Mouse (Mus musculus) hindbrain, postnatal 0 days (tissue): ENCODE results near the gene Gm13090. TPM values are rescaled to one million over a fixed set of nuclear protein-coding genes. Genes with fewer than 3 reads are reported as not detected.

Source experiments
- ATAC-seq: fragments of 200-750 bp; cut with Nextera tagmentation; 2 replicates; pipeline ENCODE4 v1.8.0; 2017; ENCODE audit warnings: mild to moderate bottlenecking, moderate TSS enrichment, moderate library complexity
- DNase-seq: peaks from one replicate; pipeline ENCODE4 v3.0.0-alpha.2; 2015; ENCODE audit warnings: low spot score
- H3K27ac ChIP-seq: fragments of 300-500 bp; sonication (generic); 2 replicates; pipeline ENCODE4 v1.5.1; 2014; ENCODE audit warnings: mild to moderate bottlenecking
- H3K27me3 ChIP-seq: fragments of 300-500 bp; sonication (generic); 2 replicates; pipeline ENCODE4 v1.6.1; 2014; ENCODE audit warnings: low read length, mixed read lengths; ENCODE audit not compliant: insufficient read depth
- H3K36me3 ChIP-seq: fragments of 300-500 bp; sonication (generic); 2 replicates; pipeline ENCODE4 v1.6.1; 2014; ENCODE audit warnings: low read length, mixed read lengths; ENCODE audit not compliant: insufficient read depth
- H3K4me1 ChIP-seq: fragments of 300-500 bp; sonication (generic); 2 replicates; pipeline ENCODE4 v1.6.1; 2014; ENCODE audit warnings: antibody characterized with exemption, low read length, mixed read lengths; ENCODE audit not compliant: insufficient read depth
- H3K4me2 ChIP-seq: fragments of 300-500 bp; sonication (generic); 2 replicates; pipeline ENCODE4 v1.6.1; 2014; ENCODE audit warnings: low read depth, mild to moderate bottlenecking, low read length, moderate library complexity, mixed read lengths
- H3K4me3 ChIP-seq: fragments of 300-500 bp; sonication (generic); 2 replicates; pipeline ENCODE4 v1.5.1; 2014; ENCODE audit warnings: low read length
- H3K9ac ChIP-seq: fragments of 300-500 bp; sonication (generic); replicated peaks from 2 replicates; pipeline ENCODE4 v1.6.1; 2014; ENCODE audit warnings: mild to moderate bottlenecking, low read length, moderate library complexity, mixed read lengths
- H3K9me3 ChIP-seq: fragments of 300-500 bp; sonication (generic); 2 replicates; pipeline ENCODE4 v1.6.1; 2016; ENCODE audit warnings: low read length, mixed read lengths
- CTCF ChIP-seq: IDR thresholded peaks from 2 replicates; pipeline ENCODE4 v1.5.1; 2016; ENCODE audit warnings: antibody characterized with exemption, control low read depth, low read depth
- WGBS: fragments of 180-500 bp; shearing (Covaris S2); extraction: QIAGEN DNeasy Blood & Tissue Kit; methylation state at CpG from one replicate; pipeline ENCODE4 v1.1.7; 2014; 5-methylcytosine and 5-hydroxymethylcytosine counted together
- polyA plus RNA-seq: library from polyadenylated mRNA; unstranded; fragments of >200 nt; fragmentation: Nextera tagmentation; extraction: Ambion mirVana; gene quantifications from 2 replicates; pipeline ENCODE4 v1.2.1, GENCODE M21; 2015
- total RNA-seq: library from RNA; depleted of rRNA; stranded (reverse); fragments of >200 nt; gene quantifications from 2 replicates; pipeline ENCODE4 v1.2.3, GENCODE M21; 2014

Gene Gm13090
- total and polyA plus RNA-seq, 2 experiments from 2014 or later = not detected

DNA sequence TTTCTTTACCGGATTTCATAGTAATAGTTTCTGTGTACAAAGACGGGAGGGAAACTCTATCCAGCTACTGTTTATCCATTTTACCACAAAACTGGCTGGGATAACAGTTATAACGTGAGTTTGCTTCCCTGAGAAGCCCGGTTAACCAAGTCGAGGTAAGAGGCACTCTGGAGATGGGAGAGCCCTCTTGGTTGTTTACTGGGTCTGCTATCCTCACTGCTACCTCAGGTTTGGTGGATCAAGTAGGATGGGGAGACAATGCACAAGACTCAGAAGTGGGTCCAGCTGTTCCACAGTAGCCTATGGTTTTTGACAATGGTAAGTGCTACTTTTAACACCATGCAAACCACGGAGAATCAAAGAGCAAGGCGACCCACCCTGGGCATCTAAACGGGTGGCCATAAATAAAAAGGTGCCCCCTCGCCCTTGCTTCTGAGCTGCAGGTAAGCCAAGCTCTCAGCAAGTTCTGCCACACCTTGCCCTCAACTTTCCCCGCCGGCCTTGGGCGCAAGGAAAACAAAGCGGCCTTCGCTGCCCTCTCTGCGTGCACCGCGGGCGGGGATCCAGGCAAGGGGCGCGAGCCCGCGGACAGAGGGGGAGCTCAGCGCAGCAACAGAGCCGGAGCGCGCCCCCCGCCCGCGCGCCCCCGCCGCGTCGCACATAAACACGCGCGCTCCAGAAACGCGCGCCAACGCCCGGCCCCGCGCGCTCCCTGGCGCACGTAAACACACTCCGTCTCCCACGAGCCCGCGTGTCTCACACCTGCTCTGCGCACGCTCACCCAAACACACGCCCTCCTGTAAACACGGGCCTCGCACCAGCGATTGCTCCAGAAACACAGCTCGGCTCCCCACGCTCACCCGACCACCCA, 18.0 kb downstream of the Gm13090 start:
- H3K4me1 ChIP-seq = peaks cover 19% of the 10 kb centered on the region
- no peaks in the 10 kb centered on the region for H3K36me3 ChIP-seq
- ATAC-seq (peak; percentile 27; the same call in 1 of the 2 replicates), DNase-seq (peak; percentile 88)
- 2% methylated on average over 58 of the region's 60 CpGs for WGBS
- TF ChIP-seq CTCF = no peak
- no peaks in the 10 kb centered on the region for H3K9me3 ChIP-seq
- peak overlapping the region; percentile 93 for H3K9ac ChIP-seq
- H3K27me3 ChIP-seq = no peaks in the 10 kb centered on the region
- H3K4me2 ChIP-seq = peak overlapping the region; percentile 79
- peak overlapping the region; percentile 67 for H3K4me3 ChIP-seq
- H3K27ac ChIP-seq = peak overlapping the region; percentile 94

DNA sequence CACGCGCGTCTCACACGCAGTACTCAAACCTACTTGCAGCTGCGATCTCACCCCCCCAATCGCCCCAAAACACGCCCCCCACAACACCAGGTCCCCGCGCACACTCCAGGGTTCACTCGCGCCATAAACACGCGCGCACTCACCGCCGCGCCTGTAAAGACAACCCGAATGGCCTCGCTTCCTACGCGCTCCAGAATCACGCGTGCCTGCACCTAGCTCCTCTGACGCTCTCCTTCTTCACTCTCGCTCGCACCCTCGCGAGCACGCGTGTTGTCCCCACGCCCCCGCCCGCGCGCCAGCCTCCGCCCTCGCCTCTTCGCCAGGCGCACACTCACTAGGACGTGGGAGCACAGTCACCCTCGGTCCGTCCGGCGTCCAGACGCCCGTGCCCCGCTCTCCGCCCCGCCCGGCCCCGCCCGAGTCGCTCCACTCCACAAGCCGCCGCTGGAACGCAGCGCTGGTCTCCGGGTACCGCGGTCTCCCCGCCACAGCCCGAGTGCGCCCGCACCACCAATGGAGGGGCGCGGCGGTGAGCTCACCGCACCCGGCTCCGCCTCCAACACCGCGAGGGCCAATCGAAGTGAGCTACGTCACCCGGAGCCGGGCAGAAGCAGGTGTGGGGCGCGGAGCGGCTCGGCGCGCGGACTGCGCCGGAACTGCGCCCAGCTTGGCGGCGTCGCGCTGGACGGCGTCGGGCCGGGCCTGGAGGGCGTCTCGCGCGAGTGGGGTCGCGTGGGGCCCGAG, 18.8 kb downstream of the Gm13090 start:
- 1% methylated on average over 97 of the region's 101 CpGs for WGBS

DNA sequence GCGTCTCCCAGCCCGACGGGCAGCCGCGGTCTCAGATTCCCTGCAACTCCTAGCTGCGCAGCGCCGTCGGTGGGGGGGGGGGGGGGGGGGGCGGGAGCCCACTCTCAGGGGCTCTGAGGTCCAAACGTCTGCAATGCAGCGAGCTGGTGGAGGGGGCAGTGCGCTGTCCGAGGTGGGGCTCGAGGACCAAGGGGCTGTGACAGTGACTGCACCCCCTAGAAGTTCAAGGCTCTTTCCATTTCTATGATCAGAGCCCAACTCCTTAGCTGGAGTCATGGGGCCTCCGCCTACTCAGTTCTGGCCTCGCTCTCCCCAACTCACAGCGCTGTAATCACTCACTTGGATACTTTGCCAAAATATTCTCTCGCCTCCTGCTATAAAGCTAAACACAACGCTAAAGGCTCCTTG, 19.5 kb downstream of the Gm13090 start:
- DNase-seq = peak; percentile 51
- TF ChIP-seq CTCF = no peak; the same call in 1 of the 2 replicates
- peak overlapping the region; percentile 79 for H3K4me2 ChIP-seq
- H3K4me1 ChIP-seq = peaks cover 14% of the 10 kb centered on the region
- 1% methylated on average over 14 of the region's 20 CpGs for WGBS
- H3K4me3 ChIP-seq = peak overlapping the region; percentile 67
- ATAC-seq = peak; percentile 22; the same call in 1 of the 2 replicates
- H3K27ac ChIP-seq = peak overlapping the region; percentile 94
- H3K9ac ChIP-seq = peak overlapping the region; percentile 93
- H3K9me3 ChIP-seq = no peaks in the 10 kb centered on the region
- H3K36me3 ChIP-seq = no peaks in the 10 kb centered on the region
- no peaks in the 10 kb centered on the region for H3K27me3 ChIP-seq

More for the DNA sequence above, 18.8 kb downstream of the Gm13090 start:
- Histone ChIP-seq H3K9me3 (no peaks in the 10 kb centered on the region), H3K4me2 (peak overlapping the region; percentile 79), H3K4me1 (peaks cover 17% of the 10 kb centered on the region), H3K9ac (peak overlapping the region; percentile 93), H3K4me3 (peak overlapping the region; percentile 67), H3K36me3 (no peaks in the 10 kb centered on the region), H3K27ac (peak overlapping the region; percentile 94), H3K27me3 (no peaks in the 10 kb centered on the region)
- no peak for TF ChIP-seq CTCF
- ATAC-seq = peak; percentile 99
- DNase-seq = peak; percentile 98

DNA sequence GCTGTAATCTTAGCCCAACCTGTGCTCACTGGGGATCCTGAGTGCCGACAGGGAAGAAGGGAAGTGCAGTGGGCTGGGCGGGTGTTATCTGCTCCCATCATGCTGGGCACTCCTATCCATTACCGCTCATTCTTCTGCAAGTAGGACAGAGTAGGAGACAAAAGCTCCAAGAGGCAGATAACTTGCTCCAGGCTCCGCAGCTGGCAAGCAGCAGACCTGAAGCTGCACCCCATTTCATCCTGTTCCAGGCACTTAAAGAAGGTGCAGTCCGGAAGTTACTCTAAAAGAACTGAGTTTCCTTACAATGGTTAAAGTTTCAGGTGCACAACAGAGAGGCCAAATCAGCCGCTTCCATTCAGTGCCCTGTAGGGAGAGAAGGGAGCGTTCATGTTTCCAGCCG, 21.9 kb downstream of the Gm13090 start:
- DNase-seq (no peak), ATAC-seq (no peak)
- Histone ChIP-seq H3K36me3 (no peaks in the 10 kb centered on the region), H3K27ac (no peak overlapping the region), H3K4me3 (no peak overlapping the region), H3K27me3 (no peaks in the 10 kb centered on the region), H3K9me3 (no peaks in the 10 kb centered on the region), H3K9ac (no peak overlapping the region), H3K4me1 (no peaks in the 10 kb centered on the region), H3K4me2 (no peak overlapping the region)
- WGBS = 65% methylated on average over 8 of the region's 8 CpGs
- TF ChIP-seq CTCF = no peak

DNA sequence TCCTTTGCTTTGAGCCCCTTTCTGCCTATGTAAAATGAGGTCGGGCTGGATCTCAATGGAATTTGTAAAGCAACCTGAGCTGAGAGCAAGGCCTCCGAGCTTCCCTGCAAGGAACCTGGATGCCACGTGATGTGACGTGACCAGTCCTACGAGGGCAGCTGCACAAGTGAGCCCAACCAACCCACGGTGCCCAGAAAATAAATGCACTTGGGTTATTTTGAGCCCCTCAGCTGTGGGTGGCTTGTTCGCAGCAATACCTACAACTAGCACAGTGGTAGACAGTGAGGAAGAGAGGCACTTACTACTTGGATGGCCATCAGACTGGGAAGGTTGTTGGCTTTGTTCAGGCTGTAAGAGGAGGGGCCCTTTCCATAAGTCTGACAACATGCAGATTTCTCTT, 25.2 kb downstream of the Gm13090 start:
- Histone ChIP-seq H3K36me3 (no peaks in the 10 kb centered on the region), H3K4me2 (no peak overlapping the region), H3K9me3 (no peaks in the 10 kb centered on the region), H3K9ac (no peak overlapping the region), H3K4me1 (no peaks in the 10 kb centered on the region), H3K4me3 (no peak overlapping the region), H3K27me3 (no peaks in the 10 kb centered on the region), H3K27ac (no peak overlapping the region)
- ATAC-seq (no peak), DNase-seq (no peak)
- no peak for TF ChIP-seq CTCF
- WGBS = 89% methylated on average over 7 of the region's 7 CpGs

DNA sequence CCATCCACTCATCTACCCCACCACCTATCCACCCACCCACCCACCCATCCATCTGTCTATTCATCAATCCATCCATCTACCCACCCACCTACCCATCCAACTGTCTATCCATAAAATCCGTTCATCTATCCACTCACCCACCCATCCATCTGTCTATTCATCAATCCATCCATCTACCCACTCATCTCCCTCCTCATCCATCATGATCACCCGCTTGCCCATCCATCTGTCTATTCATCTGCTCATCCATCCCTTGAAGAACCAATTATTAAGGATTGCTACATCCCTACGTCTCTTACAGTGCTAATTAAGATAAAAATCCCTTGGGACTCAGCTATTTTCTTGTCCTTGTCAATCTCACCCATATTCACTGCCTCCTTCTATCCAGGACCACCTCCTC, 29.5 kb downstream of the Gm13090 start:
- no peak overlapping the region for H3K4me3 ChIP-seq
- no peak overlapping the region for H3K9ac ChIP-seq
- H3K27me3 ChIP-seq = no peaks in the 10 kb centered on the region
- no peak overlapping the region for H3K27ac ChIP-seq
- no peaks in the 10 kb centered on the region for H3K9me3 ChIP-seq
- H3K36me3 ChIP-seq = no peaks in the 10 kb centered on the region; the same call in 1 of the 2 replicates
- DNase-seq (no peak), ATAC-seq (no peak)
- H3K4me2 ChIP-seq = no peak overlapping the region
- no peak for TF ChIP-seq CTCF
- WGBS = 79% methylated on average over 3 of the region's 3 CpGs
- H3K4me1 ChIP-seq = no peaks in the 10 kb centered on the region
